Mouse (Mus musculus) MEL (cell line): Measurements from ENCODE around the gene Fzd7. TPM values are rescaled to one million over a fixed set of nuclear protein-coding genes. Genes with fewer than 3 reads are reported as not detected.

Source experiments
- DNase-seq: peaks from one replicate; pipeline ENCODE4 v3.0.0; 2011; ENCODE audit warnings: low read depth, low spot score
- H3K27ac ChIP-seq: 2 replicates; pipeline ENCODE4 v1.5.1; 2012; ENCODE audit warnings: low read depth, mild to moderate bottlenecking, control low read depth, low read length, moderate library complexity; ENCODE audit not compliant: control insufficient read depth
- H3K27me3 ChIP-seq, 2 experiments: fragments of 150-350 bp in 1 of 2; sonication (generic) in 1 of 2; 2 replicates each; pipeline ENCODE4 v1.6.1; 2012; ENCODE audit warnings: low read length in 2 of 2, mild to moderate bottlenecking in 2 of 2, improper control_type of control experiment in 1 of 2, moderate library complexity in 1 of 2; ENCODE audit not compliant: insufficient read depth in 2 of 2, control insufficient read depth in 1 of 2
- H3K36me3 ChIP-seq, 2 experiments: 2 replicates each; pipeline ENCODE4 v1.6.1; 2012 to 2014; ENCODE audit warnings: low read length in 2 of 2, improper control_type of control experiment in 1 of 2, inconsistent platforms in 1 of 2, mild to moderate bottlenecking in 1 of 2; ENCODE audit not compliant: insufficient read depth in 2 of 2, control insufficient read depth in 1 of 2
- H3K4me1 ChIP-seq, 2 experiments: fragments of 150-350 bp in 1 of 2; sonication (generic) in 1 of 2; 2 replicates each; pipeline ENCODE4 v1.6.1; 2012; ENCODE audit warnings: low read length in 2 of 2, improper control_type of control experiment in 1 of 2, mild to moderate bottlenecking in 1 of 2; ENCODE audit not compliant: insufficient read depth in 2 of 2, control insufficient read depth in 1 of 2
- H3K4me3 ChIP-seq, 2 experiments: fragments of 150-350 bp in 1 of 2; sonication (generic) in 1 of 2; 2 replicates each; pipeline ENCODE4 v1.5.1; 2012; ENCODE audit warnings: low read depth in 2 of 2, low read length in 2 of 2, mild to moderate bottlenecking in 2 of 2, moderate library complexity in 2 of 2, control low read depth in 1 of 2, improper control_type of control experiment in 1 of 2; ENCODE audit not compliant: control insufficient read depth in 1 of 2, insufficient read depth in 1 of 2
- H3K79me2 ChIP-seq: 2 replicates; pipeline ENCODE4 v1.6.1; 2012; ENCODE audit warnings: mild to moderate bottlenecking, low read length, moderate library complexity; ENCODE audit not compliant: control insufficient read depth, poor library complexity, insufficient read depth
- H3K9ac ChIP-seq: 2 replicates; pipeline ENCODE4 v1.6.1; 2012; ENCODE audit warnings: low read depth, mild to moderate bottlenecking, control low read depth, low read length, moderate library complexity; ENCODE audit not compliant: control insufficient read depth, poor library complexity, severe bottlenecking
- H3K9me3 ChIP-seq: fragments of 150-350 bp; sonication (generic); replicated peaks from 2 replicates; pipeline ENCODE4 v1.6.1; 2012; ENCODE audit warnings: mild to moderate bottlenecking, low read length, improper control_type of control experiment, moderate library complexity; ENCODE audit not compliant: insufficient read depth
- CHD2 ChIP-seq: IDR thresholded peaks from 2 replicates; pipeline ENCODE4 v1.6.1; 2011; ENCODE audit warnings: low read length, improper control_type of control experiment
- E2F4 ChIP-seq: IDR thresholded peaks from 2 replicates; pipeline ENCODE4 v1.6.1; 2011; ENCODE audit warnings: low read depth, low read length, improper control_type of control experiment, borderline replicate concordance
- GATA1 ChIP-seq: IDR thresholded peaks from 2 replicates; pipeline ENCODE4 v1.6.1; 2011; ENCODE audit warnings: low read depth, low read length, improper control_type of control experiment
- HCFC1 ChIP-seq: IDR thresholded peaks from 2 replicates; pipeline ENCODE4 v1.6.1; 2012; ENCODE audit warnings: low read depth, mild to moderate bottlenecking, inconsistent platforms, low read length, improper control_type of control experiment, moderate library complexity
- MAX ChIP-seq: IDR thresholded peaks from 2 replicates; pipeline ENCODE4 v1.6.1; 2011; ENCODE audit warnings: low read length, improper control_type of control experiment
- MEF2A ChIP-seq: IDR thresholded peaks from 2 replicates; pipeline ENCODE4 v1.6.1; 2014; ENCODE audit warnings: low read depth, mild to moderate bottlenecking, inconsistent platforms, low read length, improper control_type of control experiment; ENCODE audit not compliant: poor library complexity, insufficient replicate concordance, severe bottlenecking; ENCODE audit errors: extremely low read depth
- MXI1 ChIP-seq: IDR thresholded peaks from 2 replicates; pipeline ENCODE4 v1.6.1; 2011; ENCODE audit warnings: mild to moderate bottlenecking, low read depth, low read length, improper control_type of control experiment
- NELFE ChIP-seq: IDR thresholded peaks from 2 replicates; pipeline ENCODE4 v1.6.1; 2011; ENCODE audit warnings: low read depth, low read length, improper control_type of control experiment
- POLR2AphosphoS5 ChIP-seq: IDR thresholded peaks from 2 replicates; pipeline ENCODE4 v1.6.1; 2012; ENCODE audit warnings: low read depth, borderline replicate concordance, mild to moderate bottlenecking, inconsistent platforms, low read length, moderate library complexity, mixed read lengths
- RCOR1 ChIP-seq: IDR thresholded peaks from 2 replicates; pipeline ENCODE4 v1.6.1; 2012; ENCODE audit warnings: low read depth, mild to moderate bottlenecking, inconsistent platforms, low read length, improper control_type of control experiment
- TCF12 ChIP-seq: IDR thresholded peaks from 2 replicates; pipeline ENCODE4 v1.6.1; 2014; ENCODE audit warnings: low read depth, mild to moderate bottlenecking, inconsistent platforms, low read length, improper control_type of control experiment, moderate library complexity
- UBTF ChIP-seq: IDR thresholded peaks from 2 replicates; pipeline ENCODE4 v1.6.1; 2012; ENCODE audit warnings: low read depth, mild to moderate bottlenecking, inconsistent platforms, low read length, improper control_type of control experiment, moderate library complexity, borderline replicate concordance; ENCODE audit not compliant: insufficient read depth
- ZMIZ1 ChIP-seq: IDR thresholded peaks from 2 replicates; pipeline ENCODE4 v1.6.1; 2012; ENCODE audit warnings: low read depth, mild to moderate bottlenecking, inconsistent platforms, low read length, improper control_type of control experiment, moderate library complexity
- polyA plus RNA-seq, 2 experiments: library from polyadenylated mRNA; stranded (reverse) in 1 of 2; unstranded in 1 of 2; fragments of >175 nt in 1 of 2; fragments of >200 nt in 1 of 2; gene quantifications; 2 replicates each; pipeline versions ENCODE4 v1.2.1 to v1.2.4; 2012; ENCODE audit warnings: low replicate concordance in 2 of 2, low read depth in 1 of 2; ENCODE audit not compliant: insufficient read length in 2 of 2, insufficient read depth in 1 of 2, missing spikeins in 1 of 2
- total RNA-seq: library from RNA; depleted of rRNA; stranded (reverse); fragments of 300-350 nt; gene quantifications from 2 replicates; pipeline ENCODE4 v1.2.3, GENCODE M21; 2012; rRNA removed

The Fzd7 gene
- total and polyA plus RNA-seq, 3 experiments, result 18.5 to 24.7 TPM; not detected in 1

DNA sequence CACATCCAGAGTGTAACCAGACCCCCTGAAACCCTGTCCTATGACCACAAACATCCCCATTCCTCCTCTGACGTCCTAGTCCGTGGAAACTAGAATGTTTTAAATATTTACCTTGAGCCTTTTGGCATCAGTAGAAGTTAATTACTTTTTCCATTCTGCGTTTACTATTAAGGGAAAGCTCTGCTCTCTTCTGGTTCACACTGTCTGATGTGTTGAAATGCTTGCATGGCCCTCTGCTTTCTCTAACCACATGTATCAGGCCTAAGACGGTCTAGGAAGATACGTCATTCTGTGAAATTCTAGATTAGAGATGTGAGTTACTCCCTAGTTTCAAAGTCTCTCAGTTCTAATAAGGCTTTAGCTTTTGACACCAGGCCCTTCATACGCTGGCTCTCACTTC, 45.0 kb downstream of the Fzd7 start:
- Histone ChIP-seq H3K4me3 (no peak overlapping the region), H3K36me3 (no peaks in the 10 kb centered on the region), H3K27me3 (peaks cover 13 to 19% of the 10 kb centered on the region in 2 experiments), H3K4me1 (no peaks in the 10 kb centered on the region), H3K79me2 (no peaks in the 10 kb centered on the region), H3K9ac (no peak overlapping the region), H3K27ac (no peak overlapping the region), H3K9me3 (no peaks in the 10 kb centered on the region)
- no peak for TF ChIP-seq MXI1
- TF ChIP-seq CHD2, result no peak
- TF ChIP-seq NELFE, result no peak
- TF ChIP-seq MEF2A, result no peak
- TF ChIP-seq MAX, result no peak
- TF ChIP-seq POLR2AphosphoS5, result no peak
- no peak for TF ChIP-seq ZMIZ1
- TF ChIP-seq HCFC1, result no peak
- no peak for TF ChIP-seq GATA1
- TF ChIP-seq RCOR1, result no peak
- TF ChIP-seq E2F4, result no peak
- DNase-seq, result no peak

DNA sequence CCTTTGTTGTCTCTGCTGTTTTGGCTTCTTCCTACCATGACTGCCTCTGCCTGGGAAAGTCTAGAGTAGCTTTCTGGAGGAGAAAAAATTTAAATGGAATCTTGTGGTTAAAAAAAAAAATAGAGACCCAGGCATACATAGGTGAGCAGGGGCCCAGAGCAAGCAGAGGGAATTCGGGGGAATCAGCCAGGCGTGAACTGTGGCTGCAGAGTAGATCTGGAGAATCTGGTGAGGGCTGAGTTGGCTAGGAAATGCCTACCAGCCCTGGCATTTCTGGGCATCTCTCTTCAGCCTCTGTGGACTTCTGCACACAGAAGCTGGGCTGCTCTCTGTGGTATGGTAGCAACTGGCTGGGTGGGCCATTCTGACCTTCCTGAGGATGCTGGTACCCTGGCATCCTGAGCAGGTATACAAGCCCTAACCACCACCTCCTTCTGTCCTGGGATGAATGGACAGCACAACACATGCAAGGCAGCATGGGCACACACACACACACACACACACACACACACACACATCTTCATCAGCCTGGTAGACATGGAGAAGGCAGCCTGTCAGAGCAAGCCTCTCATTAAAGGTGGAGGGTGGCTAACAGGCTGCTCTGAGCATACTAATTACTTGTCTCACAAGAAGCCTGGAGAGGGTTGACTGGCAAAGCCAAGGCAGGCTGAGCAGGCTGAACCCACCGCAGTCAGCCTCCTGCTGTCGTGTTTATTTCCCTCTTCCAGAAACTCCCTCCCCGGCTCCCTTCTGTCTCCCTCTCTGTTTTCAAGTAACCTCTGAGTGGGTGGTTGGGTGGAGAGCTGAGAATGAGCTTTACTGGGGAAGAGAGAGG, 53.0 kb downstream of the Fzd7 start:
- H3K27me3 ChIP-seq, result peaks cover 17 to 22% of the 10 kb centered on the region in 2 experiments
- no peak for DNase-seq
- H3K27ac ChIP-seq, result no peak overlapping the region
- no peaks in the 10 kb centered on the region for H3K4me1 ChIP-seq
- TF ChIP-seq TCF12 (no peak), UBTF (no peak)
- H3K79me2 ChIP-seq, result no peaks in the 10 kb centered on the region
- no peak overlapping the region for H3K9ac ChIP-seq
- no peaks in the 10 kb centered on the region for H3K36me3 ChIP-seq
- no peak overlapping the region for H3K4me3 ChIP-seq
- no peaks in the 10 kb centered on the region for H3K9me3 ChIP-seq

Other genes with a start within 250 kb of the Fzd7 start
- 7.4 and 9.1 TPM in 2 replicates for gene Als2, start 245.2 kb upstream of the Fzd7 start, total RNA-seq
- gene Als2, start 245.2 kb upstream of the Fzd7 start, polyA plus RNA-seq, result 1 to 10 TPM in 1 of 2 experiments, not detected in 1; 8.5 TPM
- gene Cdk15, start 225.5 kb upstream of the Fzd7 start, total RNA-seq, result not detected in 2 replicates
- not detected for gene Cdk15, start 225.5 kb upstream of the Fzd7 start, polyA plus RNA-seq
- 0.23 TPM in 1 of 2 replicates, not detected in the other for gene Gm973, start 33.8 kb downstream of the Fzd7 start, total RNA-seq
- not detected for gene Gm973, start 33.8 kb downstream of the Fzd7 start, polyA plus RNA-seq
- 129 and 143 TPM in 2 replicates for gene Sumo1, start 188.4 kb downstream of the Fzd7 start, total RNA-seq
- gene Sumo1, start 188.4 kb downstream of the Fzd7 start, polyA plus RNA-seq, result 100 to 1,000 TPM in 1 of 2 experiments, not detected in 1; 131 TPM
- gene Nop58, start 202.5 kb downstream of the Fzd7 start, total RNA-seq, result 513 and 590 TPM in 2 replicates
- gene Nop58, start 202.5 kb downstream of the Fzd7 start, polyA plus RNA-seq, result 1,000 to 10,000 TPM in 1 of 2 experiments, 100 to 1,000 TPM in 1; 474 to 1,828 TPM